Mouse (Mus musculus) cerebellum, adult (tissue): ENCODE results near the gene Gpr19.

ENCODE experiments used
- ATAC-seq: cut with Nextera tagmentation; 2 replicates; pipeline ENCODE4 v1.9.2; 2017; ENCODE audit warnings: mild to moderate bottlenecking, moderate library complexity, mixed read lengths; ENCODE audit not compliant: insufficient number of reproducible peaks, low FRiP score, low TSS enrichment

Gpr19 gene

DNA sequence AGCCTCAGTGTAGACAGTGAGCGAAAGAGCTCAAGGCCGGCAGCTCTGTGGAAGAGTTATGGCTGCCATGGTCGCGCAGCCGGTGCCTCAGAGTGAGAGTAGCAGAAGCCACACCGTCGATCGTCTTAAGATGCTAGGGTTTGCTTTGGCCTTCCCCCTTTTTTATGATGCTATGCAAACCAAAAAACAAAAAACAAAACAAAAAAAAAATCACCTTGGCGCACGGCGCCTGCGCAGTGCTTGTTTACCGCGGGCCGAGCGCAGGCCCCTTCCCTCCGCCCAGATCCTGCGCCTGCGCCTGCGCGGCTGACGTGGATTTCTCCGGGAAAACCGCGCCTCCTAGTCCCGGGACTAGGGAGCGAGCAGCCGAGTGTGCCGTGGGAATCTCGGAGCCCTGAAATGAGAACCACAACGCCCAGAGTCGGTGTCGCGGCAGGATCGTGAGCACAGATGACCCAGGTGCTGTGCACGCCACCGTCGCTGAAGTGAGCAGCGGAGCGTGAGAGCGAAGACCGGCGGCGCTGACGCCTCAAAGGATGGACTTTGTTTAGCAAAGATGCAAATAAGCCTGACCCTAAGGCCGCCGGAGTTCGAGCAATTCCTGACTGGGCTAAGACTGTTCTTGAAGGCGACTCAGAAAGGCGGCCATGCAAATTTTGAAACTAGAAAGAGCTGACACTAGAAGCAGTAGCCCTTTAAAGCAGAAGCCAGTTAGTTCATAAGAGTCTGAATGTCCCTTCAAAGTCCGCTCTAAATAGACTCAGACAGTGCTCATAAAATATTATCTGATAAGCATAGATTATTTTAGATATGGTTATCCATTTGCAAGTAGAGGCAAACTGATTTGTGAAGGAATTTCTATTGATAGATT, at the start of gene Gpr19:
Gpr19 (minus strand) TSS at position 484 of the 871 bp plus-strand sequence.
- ATAC-seq = peak; percentile 93

DNA sequence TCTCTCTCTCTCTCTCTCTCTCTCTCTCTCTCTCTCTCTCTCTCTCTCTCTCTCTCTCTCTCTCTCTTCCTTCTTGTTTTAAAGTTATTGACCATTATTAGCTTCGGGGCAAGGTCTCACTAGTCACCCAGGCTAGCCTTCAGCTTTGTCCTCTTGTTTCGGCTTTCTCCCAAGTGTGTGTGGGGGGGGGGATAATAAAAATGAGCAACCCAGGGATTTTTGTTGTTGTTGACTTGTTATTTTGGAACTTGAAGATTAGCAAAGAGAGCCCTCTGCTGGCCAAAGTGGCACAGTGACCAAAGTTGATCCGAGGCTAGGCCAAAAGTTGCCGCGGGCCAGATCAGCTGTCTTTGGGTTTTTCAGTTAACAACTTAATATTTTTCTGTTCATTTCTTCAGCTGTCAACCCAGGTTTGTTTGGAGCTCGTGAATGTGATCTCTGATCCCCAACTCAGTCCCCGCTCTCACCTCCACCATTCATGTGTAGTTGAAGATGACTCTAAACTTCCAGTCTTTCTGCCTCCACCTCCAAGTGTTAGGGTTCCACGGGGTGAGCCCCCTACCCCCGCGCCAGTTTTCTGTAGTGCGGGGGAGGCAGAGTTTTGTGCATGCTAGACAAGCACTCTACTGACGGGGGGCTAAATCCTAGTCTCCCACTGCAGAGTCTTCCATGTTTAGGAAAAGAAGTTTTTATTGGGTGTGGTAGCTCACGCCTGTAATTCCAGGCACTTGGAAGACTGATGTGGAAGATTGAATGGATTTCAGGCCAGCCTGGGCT, 49.1 kb upstream of the Gpr19 start:
- peak; percentile 51; the same call in 1 of the 2 replicates for ATAC-seq

DNA sequence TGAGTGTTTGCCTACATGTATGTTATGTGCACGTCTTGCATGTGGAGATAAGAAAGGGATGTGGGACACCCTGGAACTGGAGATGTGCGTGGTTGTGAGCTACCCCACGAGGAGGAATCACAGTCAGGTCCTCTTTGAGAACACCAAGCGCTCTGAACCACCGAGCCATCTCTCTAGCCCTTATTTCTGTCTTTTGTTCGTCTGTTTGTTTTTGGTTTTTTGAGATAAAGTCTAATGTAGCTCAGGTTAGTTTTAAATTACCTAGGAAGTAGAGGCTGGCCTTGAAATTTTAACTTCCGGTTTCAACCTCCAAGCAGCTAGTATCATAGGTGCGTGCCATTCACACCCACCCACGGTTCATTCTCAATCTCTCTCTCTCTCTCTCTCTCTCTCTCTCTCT, 48.5 kb upstream of the Gpr19 start:
- ATAC-seq = no peak

DNA sequence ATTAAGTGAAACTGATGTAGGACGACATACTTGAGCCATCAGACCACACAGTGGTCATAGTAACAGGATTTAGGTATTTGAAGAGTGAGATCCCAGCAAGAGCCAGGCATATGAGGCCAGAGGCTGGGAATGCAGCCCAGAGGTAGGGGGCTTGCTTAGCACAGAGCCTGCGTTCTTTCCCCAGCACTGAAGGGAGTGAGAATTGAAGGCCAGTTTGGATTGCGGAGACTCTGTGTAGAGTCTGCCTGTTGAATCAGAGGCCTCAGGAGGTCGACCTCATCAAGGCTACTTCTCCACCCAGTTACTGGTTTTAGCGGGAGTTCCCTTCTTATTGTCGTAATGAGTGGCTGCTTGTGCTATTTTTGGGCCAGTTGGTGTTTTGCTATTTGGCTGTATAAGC, 47.7 kb upstream of the Gpr19 start:
- no peak for ATAC-seq

DNA sequence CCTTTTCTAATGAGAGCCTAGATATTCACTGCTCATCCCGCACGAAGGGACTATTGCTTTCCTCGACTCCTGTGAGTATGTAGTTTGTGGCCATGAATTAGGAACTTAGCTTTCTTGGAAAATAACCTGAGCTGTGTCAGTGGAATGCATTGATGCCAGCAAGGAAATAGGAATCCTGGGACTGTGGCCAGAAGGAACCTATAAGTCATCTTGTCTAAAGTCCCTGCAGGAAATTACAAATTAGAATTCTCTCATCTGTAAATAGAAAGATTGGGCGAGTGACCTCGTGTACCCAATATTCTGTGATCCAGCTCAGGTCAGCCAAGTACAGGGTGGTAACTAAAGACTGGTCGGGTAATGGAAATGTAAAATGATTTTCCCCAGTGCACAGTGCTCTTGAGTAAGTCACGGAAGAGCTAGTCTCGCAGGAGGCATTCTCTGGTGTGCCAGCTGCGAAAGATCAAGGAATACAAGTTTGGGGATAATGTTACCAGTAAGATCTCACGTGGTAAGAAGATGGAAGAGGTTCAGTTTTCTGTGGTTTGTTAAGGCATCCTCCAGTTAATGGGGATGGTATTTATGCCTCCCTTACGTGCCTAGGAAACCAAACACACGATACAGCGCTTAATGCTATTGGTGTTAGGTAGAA, 45.5 kb upstream of the Gpr19 start:
- ATAC-seq = no peak

DNA sequence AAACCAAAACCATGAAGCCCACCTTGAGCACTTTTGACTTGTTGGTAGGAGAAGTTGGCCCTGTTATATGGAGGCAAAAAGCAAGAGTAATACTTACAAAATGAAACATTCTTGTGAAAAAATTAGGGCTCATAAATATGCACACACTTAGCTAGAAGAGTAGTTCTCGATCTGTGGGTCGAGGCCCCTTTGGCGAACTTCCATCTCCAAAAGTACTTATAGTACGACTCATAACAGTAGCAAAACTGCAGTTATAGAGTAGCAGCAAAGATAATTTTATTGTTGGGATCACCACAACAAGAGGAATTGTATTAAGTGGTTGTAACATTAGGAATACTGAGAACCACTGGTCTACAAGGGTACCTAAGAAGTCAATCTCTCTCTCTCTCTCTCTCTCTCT, 41.4 kb upstream of the Gpr19 start:
- ATAC-seq = no peak

DNA sequence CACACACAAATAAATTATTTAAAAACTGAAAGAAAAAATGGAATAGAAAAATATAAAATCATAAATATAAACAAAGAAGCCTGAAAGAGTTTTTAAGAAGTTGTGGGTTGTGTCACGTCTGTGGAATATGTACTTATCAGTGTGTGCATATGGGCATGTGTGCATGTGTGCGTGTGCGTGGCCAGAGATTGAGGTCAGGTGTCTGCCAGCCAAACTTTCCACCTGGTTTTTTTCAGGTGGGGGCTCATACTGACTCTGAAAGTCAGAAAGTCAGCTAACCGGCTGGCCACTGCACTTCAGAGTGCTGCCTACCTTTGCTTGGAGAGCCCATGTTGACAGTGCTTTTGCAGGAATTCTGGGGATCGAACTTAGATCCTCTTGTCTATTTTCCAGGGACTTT, 35.9 kb upstream of the Gpr19 start:
- no peak for ATAC-seq

DNA sequence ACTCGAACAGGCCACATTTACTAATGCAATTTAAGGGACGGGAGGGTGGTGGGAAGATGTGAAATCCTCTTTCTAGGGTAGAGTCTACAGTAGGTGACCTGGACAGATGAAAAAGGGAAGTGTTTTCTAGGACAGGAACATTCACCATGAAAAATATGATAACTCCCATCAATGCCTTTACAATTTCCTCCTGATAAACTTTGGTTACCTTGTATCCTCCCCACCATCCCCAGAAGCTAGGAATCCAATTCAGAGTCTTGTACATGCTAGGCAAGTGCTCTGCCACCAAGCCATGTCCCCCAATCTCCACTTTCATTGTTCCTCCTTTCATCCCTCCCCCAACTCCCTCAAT, 34.8 kb upstream of the Gpr19 start:
- ATAC-seq = no peak

DNA sequence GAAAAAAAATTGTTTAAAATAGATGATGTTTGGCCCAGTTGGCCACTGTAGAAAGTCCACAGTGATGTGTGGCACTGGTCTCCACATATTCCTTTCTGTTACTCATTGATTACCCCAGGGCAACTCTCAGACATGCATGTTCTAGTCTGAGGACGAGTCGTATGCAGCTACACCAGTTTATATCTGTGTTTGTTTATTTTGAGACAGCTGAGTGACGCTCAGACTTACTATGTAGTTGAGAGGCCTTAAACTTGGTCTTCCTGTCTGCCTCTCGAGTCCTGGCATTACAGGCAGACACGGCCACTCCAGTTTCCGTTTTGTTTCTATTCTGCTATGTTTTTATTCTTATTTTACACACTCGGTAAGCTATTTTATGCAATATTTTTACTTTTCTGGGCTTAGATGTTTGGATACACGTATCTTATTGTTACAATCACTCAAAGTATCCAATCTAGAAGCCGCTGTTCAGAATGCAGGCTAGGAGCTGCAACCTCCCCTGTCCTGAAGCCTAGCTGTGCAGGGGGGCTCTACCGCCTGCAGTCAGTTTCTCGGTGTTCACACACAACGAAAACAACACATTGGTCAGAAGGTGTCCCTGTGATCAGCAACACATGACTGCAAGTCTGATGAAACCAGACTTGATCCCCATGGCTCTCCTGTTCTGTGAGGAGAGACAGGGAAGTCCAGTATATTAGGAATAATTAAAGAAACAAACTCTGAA, 34.3 kb upstream of the Gpr19 start:
- ATAC-seq = no peak

DNA sequence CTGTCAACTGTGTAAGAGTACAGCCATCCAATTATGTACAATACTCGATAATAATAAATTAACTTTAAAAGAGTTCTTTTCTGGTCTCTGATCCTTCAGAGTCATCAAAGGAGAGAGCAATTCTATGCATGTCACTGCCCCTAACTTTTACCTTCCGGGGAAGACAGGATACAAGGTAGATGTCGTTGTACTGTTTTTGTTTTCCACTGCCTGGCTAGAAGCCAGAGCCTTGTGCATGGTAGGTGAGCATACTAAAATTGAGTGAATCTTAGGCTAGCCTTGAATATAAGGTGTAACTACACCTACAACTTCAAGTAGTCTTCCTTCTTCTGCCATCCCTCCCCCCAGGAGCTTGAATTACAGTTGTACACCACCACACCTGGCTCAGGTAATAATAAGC, 32.8 kb upstream of the Gpr19 start:
- ATAC-seq = no peak

DNA sequence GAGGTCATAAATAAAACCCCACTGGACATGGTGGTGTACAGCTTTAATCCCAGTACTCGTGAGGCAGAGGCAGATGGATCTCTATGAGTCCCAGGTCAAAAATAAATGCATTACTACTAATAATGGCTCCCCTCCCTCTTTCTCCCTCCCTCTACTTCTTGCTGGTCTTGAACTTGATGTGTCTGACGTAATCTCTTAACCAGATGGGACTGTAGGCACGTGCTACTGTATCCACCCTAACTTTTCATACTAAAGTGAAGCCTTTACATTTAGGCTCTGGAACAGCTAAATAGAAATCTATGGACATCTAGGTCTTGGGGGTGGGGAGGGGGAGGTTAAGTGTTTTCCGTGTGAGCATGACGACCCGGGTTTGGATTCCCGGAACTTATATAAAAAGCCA, 32.0 kb upstream of the Gpr19 start:
- ATAC-seq = no peak

DNA sequence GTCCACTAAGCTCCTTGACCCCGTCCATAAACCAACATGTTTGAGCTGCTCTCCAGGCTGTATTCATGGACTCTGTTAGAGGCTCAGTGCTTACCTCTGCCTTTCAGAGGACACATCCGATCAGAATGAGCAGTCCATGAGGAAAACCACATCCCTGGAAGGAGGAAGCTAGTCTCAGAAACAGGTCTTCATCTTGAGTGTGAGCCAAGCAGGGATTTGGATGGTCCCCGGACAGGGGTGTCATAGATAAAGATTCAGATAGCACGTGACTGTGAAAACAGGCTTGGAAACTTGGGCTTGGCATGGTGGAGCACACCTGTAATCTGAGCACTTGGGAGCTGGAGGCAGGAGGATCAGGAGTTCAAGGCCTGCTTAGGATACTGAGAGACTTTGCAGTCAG, 31.5 kb upstream of the Gpr19 start:
- no peak for ATAC-seq

DNA sequence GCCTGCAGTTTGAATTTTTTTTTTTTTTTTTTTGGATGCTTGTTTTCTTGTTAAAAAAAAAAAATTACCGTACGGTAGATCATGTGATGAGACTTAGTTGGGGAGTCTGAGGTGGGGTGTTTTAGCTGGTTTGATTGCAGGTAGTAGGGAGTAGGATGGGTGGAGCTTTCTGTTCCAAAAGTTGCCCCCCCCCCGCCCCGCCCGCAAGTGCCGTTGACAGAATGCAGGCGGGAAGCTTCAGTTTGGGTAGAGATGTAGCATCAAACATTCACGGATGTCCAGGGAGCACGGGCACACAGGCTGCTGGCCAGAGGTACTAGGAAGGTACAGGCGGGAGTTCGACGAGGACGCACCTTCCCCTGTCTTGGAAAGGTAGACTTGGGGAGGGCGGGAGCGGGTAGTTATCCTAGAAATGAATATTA, 30.5 kb upstream of the Gpr19 start:
- ATAC-seq = peak; percentile 41

DNA sequence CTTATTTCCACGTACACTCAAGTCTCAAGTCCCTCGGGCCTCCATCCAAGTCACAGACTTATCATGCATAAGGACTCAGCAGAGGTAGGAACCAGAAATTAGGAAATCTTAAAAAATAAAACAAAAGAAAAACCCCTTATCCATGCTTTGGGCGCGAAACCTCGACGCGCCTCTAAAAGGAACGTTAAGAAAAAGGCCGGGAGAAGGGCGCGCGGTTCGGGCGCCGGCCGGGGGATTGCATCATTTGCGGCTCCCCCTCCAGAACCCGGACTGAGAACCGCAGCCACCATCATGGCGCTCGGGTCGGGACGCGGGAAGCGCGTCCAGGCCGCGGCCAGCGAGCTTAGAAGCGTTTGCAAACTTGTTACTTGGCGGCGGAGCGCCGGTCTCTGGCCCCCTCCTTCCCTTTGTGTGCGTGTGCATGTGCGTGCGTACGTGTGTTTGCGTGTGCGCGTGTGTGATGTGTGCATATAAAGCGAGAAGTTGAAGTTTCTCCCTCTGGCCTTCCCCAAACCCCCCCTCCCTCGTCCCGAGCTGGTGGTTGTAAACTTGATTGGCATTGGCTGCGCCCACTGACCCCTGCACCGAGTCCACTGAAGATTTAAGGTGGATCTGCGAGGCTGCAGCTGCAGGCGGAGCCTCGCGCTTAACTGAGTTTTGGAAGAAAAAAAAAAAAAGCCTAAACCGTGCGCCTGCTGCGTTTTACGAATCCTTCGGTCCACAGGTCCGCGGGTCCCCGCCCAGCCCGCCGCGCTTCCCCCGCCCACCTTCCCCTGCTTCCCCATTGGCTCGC, 29.9 kb upstream of the Gpr19 start:
- ATAC-seq = peak; percentile 76

DNA sequence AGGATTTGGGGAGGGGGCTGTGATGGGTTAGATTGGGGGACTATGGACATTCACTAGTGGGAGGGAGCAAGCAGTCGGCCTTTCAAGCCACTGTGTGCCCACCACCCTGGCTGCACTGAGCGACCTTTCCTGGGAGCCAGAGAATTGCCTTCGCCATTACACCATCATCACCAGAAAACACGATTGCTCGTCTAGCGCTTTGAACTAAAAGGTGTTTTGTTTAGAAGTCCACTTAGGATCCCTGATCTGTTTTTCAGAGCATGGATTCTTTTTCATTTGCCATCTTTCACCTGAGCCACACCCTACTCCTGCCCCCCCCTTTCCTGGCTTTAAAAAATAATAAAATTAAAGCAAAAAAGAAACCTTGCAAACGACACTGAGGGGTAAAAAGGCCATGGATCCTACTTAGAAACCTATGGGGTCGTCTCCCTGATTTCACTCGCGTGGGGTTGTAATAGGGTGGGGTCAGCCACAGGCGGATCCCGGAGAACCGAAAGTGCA, 29.3 kb upstream of the Gpr19 start:
- no peak for ATAC-seq

DNA sequence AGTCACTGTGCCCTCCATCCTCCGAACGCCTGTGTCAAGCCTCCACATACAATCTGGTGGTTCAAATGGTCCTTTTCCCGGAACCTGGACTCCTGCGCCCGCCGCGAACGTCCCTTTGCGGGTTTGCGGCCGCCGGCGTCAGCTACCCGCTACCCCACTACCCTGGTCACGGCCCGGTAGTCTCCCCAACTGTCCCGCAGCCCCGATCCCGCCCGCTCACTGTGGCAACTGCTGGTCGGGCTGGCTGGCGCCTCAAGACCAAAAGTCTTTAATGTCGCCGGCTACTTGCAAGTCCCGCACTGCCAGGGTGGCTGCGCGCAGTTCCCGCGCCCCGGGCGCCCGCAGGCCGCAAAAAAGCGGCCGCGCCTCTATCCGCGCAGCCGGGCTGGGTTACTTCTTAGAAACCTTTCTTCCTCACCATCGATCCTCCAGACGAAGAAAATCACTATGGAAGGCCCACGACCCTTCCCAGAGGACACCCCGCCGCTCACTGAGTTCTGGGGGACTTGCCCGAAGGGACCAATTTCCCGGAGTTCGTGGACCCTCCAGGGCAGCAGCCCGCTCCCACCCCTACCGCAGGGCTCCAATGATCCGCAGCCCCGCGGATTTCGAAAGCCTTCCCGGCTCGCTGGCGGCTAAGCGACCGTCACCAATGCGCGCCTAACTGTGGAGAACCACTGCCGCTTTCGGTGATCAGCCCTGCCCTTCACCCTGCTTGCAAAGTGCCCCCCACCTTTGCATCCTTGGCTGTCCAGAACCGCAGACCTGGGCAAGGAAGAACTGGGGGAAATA, 28.6 kb upstream of the Gpr19 start:
- ATAC-seq = peak; percentile 6; the same call in 1 of the 2 replicates

DNA sequence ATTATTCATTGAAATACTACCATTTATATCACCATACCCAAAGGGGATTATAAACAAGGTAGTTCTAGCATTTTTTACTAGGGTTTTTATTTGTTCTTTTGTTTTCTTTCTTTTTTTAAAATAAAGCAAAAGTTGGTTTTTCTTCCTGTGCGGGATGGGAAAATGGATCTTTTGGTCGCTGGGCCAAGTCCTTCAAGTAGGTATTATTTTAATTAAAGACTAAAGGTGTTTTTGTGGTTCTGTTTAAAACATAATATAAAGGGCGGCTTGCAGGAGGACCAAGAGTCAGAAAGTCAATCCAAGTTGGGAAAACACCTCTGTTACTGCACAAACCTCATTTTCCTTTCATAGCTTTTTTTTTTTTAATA, 27.9 kb upstream of the Gpr19 start:
- no peak for ATAC-seq

DNA sequence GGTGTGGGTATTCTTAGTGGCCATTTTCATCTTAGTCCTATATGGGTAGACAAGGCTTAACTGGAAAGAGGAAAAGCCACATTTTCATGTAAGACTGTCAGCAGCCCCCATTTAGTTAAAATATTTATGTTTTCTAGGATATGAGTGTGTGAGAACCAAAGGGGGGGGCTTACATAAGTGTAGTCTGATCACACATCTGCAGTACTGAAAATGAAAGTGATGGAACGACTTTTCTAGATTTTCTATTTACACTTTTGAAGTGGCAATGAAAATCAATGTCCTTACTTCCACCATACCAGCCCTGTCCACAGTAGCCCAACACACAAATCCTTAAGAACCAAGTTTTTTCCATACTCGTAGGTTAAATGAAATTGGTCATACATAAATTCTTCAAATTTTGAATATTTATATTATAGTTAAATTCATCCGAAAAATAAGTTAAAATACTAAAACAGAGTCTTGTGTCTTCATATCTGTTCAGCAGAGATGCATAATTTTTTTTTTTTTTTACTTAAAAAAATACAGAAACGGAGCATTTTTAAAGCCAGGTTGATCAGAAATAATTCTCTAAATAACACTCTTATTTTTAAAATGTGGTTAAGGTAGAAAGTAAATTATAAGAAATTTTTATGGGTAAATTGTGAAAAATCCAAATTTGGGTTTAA, 27.4 kb upstream of the Gpr19 start:
- no peak for ATAC-seq
